Mouse (Mus musculus) spleen, embryonic (tissue): ENCODE data around the gene Snrnp70.
"Not testable (repeated sequence)": the region's sequence is repeated elsewhere in the genome, so short reads cannot be mapped to it uniquely, and the experiment has no call there.

Experiments
- CTCF ChIA-PET: fragments of 350-600 bp; sonication (Branson Sonifier 250); formaldehyde crosslinking; loops from one replicate; lab custom pipeline; 2022; lab: Charles Lee

Snrnp70 gene

DNA sequence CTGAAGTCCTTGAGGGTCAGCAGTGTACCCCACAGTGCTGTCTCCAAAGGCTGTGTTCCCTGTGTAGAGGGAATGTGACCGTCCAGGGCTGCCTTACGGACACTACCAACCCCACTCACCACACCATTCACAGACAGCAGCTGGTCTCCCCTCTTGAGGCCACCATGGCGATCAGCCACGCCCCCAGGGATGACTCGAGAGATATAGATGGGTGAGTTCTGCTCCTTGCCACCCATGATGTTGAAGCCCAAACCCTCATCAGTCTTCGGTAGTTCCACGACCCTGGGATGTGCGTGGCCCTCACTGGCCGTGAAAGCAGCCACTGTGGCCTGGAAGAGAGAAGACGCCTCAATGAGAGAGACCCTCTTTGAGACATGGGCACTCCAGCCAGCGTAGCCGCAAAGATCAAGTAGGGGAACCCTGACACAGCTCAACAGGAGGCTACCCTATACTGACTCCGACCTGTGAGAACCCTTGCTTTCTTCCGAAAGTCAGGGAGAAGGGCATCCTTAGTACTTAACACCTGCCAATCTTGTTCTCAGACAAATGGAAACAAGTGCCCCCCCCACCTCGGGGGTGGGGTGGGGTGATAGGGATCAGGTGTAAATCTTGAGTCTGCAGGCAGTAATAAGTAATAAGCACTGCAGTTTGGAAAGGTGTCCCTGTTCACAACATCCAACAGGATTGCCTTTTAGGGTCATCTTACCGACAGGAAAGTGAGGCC, 26.4 kb downstream of the Snrnp70 start:
- CTCF ChIA-PET = no interaction called here

GRCm38 (mm10) chr7:45368178-45368577, 27.4 kb downstream of the Snrnp70 start:
- CTCF ChIA-PET = no interaction called here

GRCm38 (mm10) chr7:45367020-45367880, 28.3 kb downstream of the Snrnp70 start:
- CTCF ChIA-PET = no interaction called here

DNA sequence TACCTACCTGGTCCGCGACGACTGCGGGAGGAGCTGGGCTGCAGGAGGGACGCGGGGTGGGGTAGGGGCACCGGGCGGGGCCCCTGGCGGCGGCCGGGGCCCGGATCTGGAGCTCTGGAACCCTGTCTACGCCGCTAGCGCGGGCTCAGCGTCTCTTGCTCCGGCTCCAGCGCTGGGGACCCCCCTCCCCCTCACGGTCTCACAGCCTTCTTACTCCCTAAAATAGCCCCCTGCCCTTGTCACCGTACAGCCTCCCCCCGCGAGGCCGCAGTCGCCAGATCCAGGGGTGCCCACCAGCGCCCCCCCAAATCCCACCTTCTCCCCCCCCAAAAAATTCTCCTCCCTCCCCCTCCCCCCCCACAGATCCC, 28.9 kb downstream of the Snrnp70 start, which contains the start of gene Ppfia3:
Ppfia3 (minus strand) TSS at position 368 of the 368 bp plus-strand sequence.
- CTCF ChIA-PET = no interaction called here

DNA sequence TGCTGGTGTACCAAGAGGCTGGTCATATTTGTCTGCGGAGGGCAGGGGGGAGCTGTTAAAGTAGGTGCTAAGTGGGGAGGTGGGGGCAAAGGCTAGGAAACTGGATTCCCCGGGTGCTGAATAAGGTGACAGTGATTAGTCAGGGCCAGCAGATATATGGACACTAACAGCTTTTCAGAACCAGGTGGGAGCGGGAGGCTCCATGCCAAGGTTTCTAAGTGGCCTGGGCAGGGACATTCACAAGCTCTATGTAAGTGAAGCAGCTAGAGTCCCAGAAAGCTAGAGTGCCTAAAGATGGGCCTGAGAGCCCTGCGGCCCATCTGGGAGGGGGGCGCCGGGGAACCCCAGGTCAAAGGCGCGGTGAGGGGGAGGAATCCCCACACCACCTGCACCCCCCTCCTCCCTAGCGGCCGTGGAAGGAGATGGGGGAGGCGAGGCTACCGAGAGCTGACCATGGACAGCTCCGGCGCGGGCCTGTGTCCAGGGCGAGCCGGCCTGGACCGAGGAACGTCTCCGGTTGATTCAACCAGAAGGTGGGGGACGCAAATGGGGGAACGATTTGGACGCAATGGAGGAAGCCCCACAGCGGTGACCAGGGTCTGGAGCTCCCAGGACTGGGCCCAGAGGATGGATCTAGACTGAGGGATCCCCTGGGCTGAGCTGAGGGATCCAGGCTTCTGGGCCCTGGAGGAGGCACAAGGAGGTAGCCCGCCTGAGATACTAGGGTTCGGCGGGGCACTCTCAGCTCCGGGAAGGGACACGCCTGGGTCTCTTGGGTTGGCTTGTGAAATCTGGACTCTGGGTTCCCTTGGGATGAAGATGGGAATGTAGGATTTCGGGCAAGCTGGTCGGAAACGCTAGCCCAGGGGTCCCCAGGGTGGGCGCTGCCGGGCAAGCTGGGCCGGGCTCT, 29.5 kb downstream of the Snrnp70 start:
- CTCF ChIA-PET = no interaction called here

- CTCF ChIA-PET = no interaction called here
Measured at GRCm38 (mm10) chr7:45363983-45364382, 31.6 kb downstream of the Snrnp70 start.

DNA sequence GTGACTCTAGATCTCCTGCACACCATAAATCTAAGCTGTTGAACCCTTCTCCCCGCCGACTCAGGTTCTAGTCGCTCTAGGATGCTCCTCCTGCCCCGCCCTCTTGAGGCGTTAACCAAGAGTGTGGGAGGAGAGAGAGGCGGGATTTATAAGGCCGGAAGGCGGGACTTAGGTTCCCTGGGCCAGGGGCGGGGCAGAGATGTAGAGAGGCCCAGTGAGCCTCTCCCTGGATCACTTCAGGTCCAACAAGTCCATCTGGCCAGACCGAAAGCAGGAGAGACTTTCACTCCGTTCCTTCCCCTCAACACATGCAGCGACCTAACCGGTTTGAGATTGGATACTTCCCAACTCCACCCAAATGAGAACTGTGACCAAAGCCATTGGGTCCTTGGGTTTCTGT, 32.7 kb downstream of the Snrnp70 start:
- CTCF ChIA-PET = no interaction called here

DNA sequence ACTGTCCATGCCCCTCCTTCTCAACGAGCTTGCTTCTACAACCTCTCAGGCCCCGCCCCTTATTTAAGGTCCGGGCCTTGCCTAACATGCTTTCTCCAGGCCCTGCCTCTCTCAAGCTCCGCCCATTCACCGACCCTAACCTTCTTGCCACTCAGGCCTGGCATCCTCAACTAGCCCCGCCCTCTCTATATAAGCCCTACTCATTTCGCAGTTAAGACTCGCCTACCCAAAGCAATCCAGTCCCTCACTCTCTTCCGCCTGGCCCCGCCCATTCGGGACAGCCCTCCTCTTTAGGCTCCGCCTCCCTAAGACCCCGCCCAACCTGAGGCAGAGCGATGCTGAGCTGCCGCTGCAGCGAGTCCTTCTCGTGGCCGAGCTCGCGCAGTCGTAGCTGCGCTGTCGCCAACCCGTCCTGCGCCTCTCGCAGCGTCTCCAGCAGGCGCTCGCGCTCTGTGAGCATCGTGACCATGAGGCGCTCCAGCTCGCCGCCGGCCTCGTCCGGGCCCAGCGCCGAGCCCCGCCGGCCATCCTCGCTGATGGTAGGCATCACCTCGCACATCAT, 34.2 kb downstream of the Snrnp70 start:
- CTCF ChIA-PET = interaction anchor here (0.6 kb wide), 1 partner anchor 477 kb away, joined by 4 read pairs; no protein-coding TSS in a partner anchor

DNA sequence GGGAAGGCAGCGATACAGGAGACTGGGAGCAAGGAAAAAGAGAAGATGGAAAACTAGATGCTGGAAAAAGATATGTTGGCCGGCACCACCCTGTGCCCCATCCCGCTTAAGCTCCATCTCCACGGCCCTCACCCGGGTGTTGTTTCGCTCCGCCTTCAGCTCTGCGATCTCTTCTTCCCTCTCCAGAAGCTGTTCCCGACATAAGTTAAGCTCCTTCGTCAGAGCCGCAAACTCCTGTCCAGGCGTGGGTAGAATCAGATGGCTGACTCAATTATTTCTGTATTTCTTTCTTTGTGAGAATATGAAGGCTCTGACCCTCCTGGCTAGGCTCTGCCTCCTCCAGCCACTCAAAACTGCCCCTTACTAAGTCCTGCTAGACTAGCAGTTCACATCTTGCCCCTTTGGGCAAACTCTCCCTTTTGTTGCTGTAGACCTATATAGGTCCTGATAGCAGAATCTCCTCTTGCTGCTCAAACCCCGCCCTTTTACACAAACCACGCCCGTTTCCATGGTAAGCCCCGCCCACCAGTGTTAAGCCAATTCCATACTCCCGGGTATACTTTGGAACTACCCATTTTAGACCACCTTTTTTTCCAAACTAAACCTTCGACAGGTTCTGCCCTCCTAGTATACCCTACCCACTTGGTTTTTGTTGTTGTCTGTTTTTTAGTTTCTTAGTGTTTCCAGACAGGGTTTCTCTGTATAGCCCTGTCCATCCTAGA, 35.0 kb downstream of the Snrnp70 start:
- CTCF ChIA-PET = interaction anchor here (0.7 kb wide), 1 partner anchor 38 kb away, joined by 3 read pairs; no protein-coding TSS in a partner anchor

- CTCF ChIA-PET = not testable (repeated sequence)
Measured at GRCm38 (mm10) chr7:45359081-45359480, 36.5 kb downstream of the Snrnp70 start.

- CTCF ChIA-PET = no interaction called here
Measured at GRCm38 (mm10) chr7:45356087-45356486, 39.5 kb downstream of the Snrnp70 start.

- CTCF ChIA-PET = no interaction called here
Measured at GRCm38 (mm10) chr7:45355318-45356020, 40.1 kb downstream of the Snrnp70 start.

GRCm38 (mm10) chr7:45353041-45353440, 42.5 kb downstream of the Snrnp70 start:
- CTCF ChIA-PET = interaction anchor here (0.6 kb wide), 1 partner anchor 476 kb away, joined by 3 read pairs; no protein-coding TSS in a partner anchor

DNA sequence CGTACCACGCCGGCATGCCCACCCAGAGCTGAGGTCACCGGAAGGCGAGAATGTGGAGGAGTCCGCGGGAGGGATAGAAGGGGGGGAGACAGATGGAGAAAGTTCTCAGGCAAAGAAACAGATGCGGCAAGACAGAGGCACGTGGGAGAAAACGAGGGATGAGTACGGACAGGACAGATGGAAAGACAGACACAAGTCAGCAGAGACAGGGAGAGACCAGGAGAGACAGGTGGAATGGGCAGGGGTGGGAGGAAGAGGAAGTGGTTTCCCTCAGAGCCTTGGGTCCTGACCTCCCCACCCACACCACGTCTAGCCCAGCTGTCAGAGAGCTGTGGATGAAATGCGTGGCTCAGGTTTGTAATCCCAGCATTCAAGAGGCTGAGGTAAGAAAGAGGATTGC, 48.6 kb downstream of the Snrnp70 start:
- CTCF ChIA-PET = interaction anchor here (0.7 kb wide), 1 partner anchor 172 kb away, joined by 3 read pairs; no protein-coding TSS in a partner anchor

GRCm38 (mm10) chr7:45343543-45343942, 52.0 kb downstream of the Snrnp70 start:
- CTCF ChIA-PET = no interaction called here

GRCm38 (mm10) chr7:45342081-45342480, 53.5 kb downstream of the Snrnp70 start:
- CTCF ChIA-PET = interaction anchor here (0.7 kb wide), 1 partner anchor 152 kb away, joined by 4 read pairs; no protein-coding TSS in a partner anchor

DNA sequence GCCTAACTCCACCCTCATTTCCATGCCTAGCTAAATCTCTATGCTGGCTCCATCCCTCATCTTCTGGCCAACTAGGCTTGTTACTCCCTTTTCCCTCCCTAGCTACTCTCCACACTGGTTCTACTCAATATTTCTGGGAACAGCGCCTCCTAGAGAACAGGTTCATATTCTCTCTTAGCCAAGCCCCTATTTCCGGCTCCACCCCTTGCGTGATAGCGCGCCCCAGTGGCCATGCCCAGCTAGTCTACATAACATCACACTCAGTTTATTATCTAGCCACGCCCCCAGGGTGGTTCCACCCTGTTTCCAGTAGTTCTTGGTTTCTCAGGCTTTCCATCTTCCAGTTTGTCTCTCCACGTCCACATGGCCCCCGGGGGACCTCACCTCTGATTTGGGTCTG, 54.2 kb downstream of the Snrnp70 start:
- CTCF ChIA-PET = interaction anchor here (0.6 kb wide), 1 partner anchor 166 kb away, joined by 3 read pairs; no protein-coding TSS in a partner anchor

DNA sequence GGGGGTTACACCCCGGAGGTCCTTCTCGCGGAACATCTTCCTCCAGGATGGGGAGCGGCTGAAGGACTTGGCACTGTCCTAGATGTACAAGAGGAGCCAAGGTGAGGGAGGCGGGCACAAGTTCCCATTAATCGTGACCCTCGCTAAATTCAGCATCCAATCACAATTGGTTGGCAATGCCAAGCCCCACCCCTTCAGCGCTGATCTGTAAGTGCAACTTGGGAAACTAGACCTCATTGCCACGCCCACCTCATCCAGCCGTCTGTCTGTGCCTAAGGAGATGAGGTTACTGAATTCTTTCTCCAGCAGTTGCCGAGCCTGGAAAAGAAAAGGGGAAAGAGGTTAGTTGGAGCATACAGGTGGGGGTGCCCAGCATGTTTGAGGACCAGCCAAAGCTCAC, 54.9 kb downstream of the Snrnp70 start:
- CTCF ChIA-PET = interaction anchor here (0.6 kb wide), 1 partner anchor 165 kb away, joined by 3 read pairs; no protein-coding TSS in a partner anchor

DNA sequence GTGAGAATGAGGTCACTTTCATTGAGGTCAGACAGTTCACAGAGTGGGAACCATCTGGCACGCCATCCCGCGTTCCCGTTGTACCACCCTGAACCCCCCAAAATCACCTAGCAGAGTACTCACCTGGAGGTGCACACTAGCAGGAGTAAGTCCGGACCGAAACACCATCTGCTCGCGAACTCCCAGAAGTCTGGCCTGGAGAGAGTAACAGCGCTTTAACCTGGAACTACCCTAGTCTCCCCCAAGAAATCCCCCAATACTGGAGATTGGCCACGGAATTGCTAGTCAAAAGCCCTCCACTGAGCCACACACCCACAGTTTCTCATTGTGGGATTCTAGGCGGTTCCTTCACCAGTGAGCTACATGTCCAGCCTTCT, 55.5 kb downstream of the Snrnp70 start:
- CTCF ChIA-PET = no interaction called here
